Mouse (Mus musculus) G1E (cell line): ENCODE measurements around the gene Gtf2h3.

Source experiments
- CTCF ChIP-seq: IDR thresholded peaks from 2 replicates; pipeline ENCODE4 v1.5.1; 2012; ENCODE audit warnings: low read depth, low read length, inconsistent platforms, mixed read lengths
- GATA1 ChIP-seq: IDR thresholded peaks from 2 replicates; pipeline ENCODE4 v1.6.1; 2012; ENCODE audit warnings: borderline replicate concordance, low read length, inconsistent platforms, mixed read lengths
- POLR2AphosphoS5 ChIP-seq: IDR thresholded peaks from 2 replicates; pipeline ENCODE4 v1.6.1; 2012; ENCODE audit warnings: low read depth, low read length, inconsistent platforms; ENCODE audit not compliant: insufficient replicate concordance
- TAL1 ChIP-seq: conservative IDR thresholded peaks from 2 replicates; pipeline ENCODE4 v1.6.1; 2012; ENCODE audit warnings: low read depth, low read length, inconsistent platforms, mixed read lengths

GRCm38 (mm10) chr5:124582515-124582914, 3.6 kb downstream of the Gtf2h3 start:
- TF ChIP-seq CTCF, result no peak
- no peak for TF ChIP-seq TAL1
- TF ChIP-seq GATA1, result no peak
- no peak for TF ChIP-seq POLR2AphosphoS5
